Mouse (Mus musculus) bone marrow macrophage, adult 2 months (primary cell): Measurements from ENCODE around the gene Gipc1.

Experiments used
- CTCF ChIP-seq: IDR thresholded peaks from 2 replicates; pipeline ENCODE4 v1.5.1; 2012; ENCODE audit warnings: low read depth, mild to moderate bottlenecking, low read length, moderate library complexity
- POLR2A ChIP-seq: IDR thresholded peaks from 2 replicates; pipeline ENCODE4 v1.6.1; 2012; ENCODE audit warnings: mild to moderate bottlenecking, low read depth, low read length, borderline replicate concordance

DNA sequence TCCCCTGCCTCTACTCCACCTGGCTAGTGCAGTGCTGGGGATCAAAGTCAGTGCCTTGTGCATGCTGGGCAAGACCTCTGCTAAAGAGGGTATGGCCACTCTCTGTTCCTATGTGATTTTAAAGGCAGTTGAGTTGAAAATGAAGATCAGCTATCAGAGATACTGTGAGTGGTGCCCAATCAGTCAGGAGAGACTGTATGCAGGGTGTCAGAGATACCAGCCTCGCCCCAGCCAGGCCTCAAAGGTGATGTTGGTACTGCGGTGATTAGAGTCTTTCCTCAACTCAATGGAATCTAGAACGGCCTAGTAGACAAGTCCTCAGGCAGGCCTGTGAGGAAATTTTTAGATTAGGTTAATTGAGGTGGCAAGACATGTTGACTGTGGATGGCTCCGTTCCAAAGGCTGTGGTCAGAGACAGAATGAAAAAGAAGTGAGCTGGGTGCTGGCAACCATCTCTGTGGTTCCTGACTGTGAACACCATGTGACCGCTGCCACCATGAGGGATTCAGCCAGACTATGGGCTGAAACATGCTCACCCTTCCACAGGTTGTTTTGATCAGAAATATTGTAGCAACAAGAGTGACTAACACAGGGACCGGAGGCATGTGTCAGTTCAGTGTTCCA, 26.7 kb upstream of the Gipc1 start:
- TF ChIP-seq POLR2A (no peak), CTCF (no peak)
